Mouse (Mus musculus) spleen, adult 2 months (tissue): ENCODE measurements around the gene Pvr. TPM values are rescaled to one million over a fixed set of nuclear protein-coding genes. Genes with fewer than 3 reads are reported as not detected.
A peak's percentile ranks its signal among the peaks of the same experiment; 100 is the strongest.

ENCODE experiments used
- DNase-seq, 2 experiments: peaks; one replicate each; pipeline versions ENCODE4 v3.0.0 to v3.0.0-alpha.2; 2012 to 2021; ENCODE audit warnings: low spot score in 2 of 2, low read depth in 1 of 2
- H3K27ac ChIP-seq: fragments of 200-500 bp; 2 replicates; pipeline ENCODE4 v1.5.1; 2012; ENCODE audit warnings: low read length, inconsistent platforms; ENCODE audit not compliant: insufficient read depth
- H3K27me3 ChIP-seq: fragments of 200-500 bp; 2 replicates; pipeline ENCODE4 v1.6.1; 2012; ENCODE audit warnings: mild to moderate bottlenecking, moderate library complexity, low read length, inconsistent platforms; ENCODE audit not compliant: control insufficient read depth, insufficient read depth
- H3K36me3 ChIP-seq: fragments of 200-500 bp; 2 replicates; pipeline ENCODE4 v1.6.1; 2012; ENCODE audit warnings: mild to moderate bottlenecking, low read length, inconsistent platforms; ENCODE audit not compliant: control insufficient read depth, insufficient read depth
- H3K4me1 ChIP-seq: fragments of 200-500 bp; 2 replicates; pipeline ENCODE4 v1.6.1; 2011; ENCODE audit warnings: inconsistent platforms; ENCODE audit not compliant: control insufficient read depth, insufficient read depth, insufficient read length
- H3K4me3 ChIP-seq: fragments of 200-500 bp; 2 replicates; pipeline ENCODE4 v1.5.1; 2011; ENCODE audit warnings: mild to moderate bottlenecking, inconsistent platforms; ENCODE audit not compliant: insufficient read depth, insufficient read length; ENCODE audit errors: extremely low read depth
- CTCF ChIP-seq: fragments of 200-500 bp; IDR thresholded peaks from 2 replicates; pipeline ENCODE4 v1.5.1; 2011; ENCODE audit warnings: mild to moderate bottlenecking, inconsistent platforms; ENCODE audit not compliant: insufficient read depth, insufficient read length, insufficient replicate concordance; ENCODE audit errors: extremely low read depth
- POLR2A ChIP-seq: fragments of 200-500 bp; IDR thresholded peaks from 2 replicates; pipeline ENCODE4 v1.6.1; 2011; ENCODE audit warnings: low read depth, low read length, inconsistent platforms
- WGBS: fragments of 180-500 bp; shearing (Covaris S2); methylation state at CpG from one replicate; pipeline ENCODE4 v1.1.7; 2018; 5-methylcytosine and 5-hydroxymethylcytosine counted together
- polyA plus RNA-seq: library from polyadenylated mRNA; depleted of rRNA; stranded (reverse); fragments of >200 nt; gene quantifications from 2 replicates; pipeline ENCODE4 v1.2.3, GENCODE M21; 2012

Pvr gene
- polyA plus RNA-seq, 1 experiment = 8.0 TPM

DNA sequence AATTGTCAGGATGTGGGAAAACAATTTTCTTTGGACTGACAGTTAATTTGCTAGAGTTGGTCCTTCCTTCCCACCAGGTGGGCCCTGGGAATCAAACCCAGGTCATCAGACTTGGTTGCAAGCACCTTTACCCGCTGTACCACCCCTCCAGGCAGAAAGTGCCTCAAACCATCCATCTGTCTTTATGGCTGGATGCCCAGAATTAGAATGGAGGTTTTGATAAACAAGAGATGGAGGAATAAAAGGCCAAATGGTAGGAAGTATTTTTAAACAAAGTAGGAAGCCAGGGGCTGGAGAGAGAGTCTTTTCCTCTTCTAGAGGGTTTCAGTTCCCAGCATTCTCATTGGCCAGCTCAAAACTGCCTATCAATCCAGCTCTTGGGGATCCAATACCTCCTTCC is 4.4 kb upstream of the Pvr start:
- no peak for TF ChIP-seq CTCF
- no peak for TF ChIP-seq POLR2A
- H3K36me3 ChIP-seq = no peaks in the 10 kb centered on the region
- H3K27ac ChIP-seq = no peak overlapping the region
- 85% methylated on average over 1 of the region's 1 CpGs for WGBS
- no peaks in the 10 kb centered on the region for H3K27me3 ChIP-seq
- DNase-seq = no peak
- H3K4me1 ChIP-seq = peaks cover 12% of the 10 kb centered on the region; the same call in 1 of the 2 replicates
- H3K4me3 ChIP-seq = no peak overlapping the region

DNA sequence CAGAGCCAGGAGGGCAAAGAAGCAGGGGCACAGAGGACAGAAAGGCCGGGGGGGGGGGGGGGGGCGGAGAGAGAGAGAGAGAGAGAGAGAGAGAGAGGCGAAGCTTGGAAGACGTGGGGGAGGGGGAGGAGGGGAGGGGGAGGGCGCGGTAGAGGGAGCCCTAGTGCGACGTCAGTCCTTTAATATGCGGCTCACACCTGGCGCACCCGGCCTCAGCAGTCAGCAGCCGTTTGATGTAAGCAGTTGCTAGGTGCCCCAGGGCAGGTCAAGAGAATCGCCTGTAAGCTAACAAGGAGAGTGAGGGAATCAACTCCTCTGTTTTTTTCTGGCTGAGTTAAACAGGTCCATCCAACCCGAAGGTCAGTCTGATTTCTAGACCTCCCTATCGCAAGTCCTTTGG is 2.8 kb upstream of the Pvr start:
- Histone ChIP-seq H3K4me3 (no peak overlapping the region), H3K36me3 (no peaks in the 10 kb centered on the region), H3K4me1 (peaks cover 15% of the 10 kb centered on the region; the same call in 1 of the 2 replicates), H3K27me3 (no peaks in the 10 kb centered on the region), H3K27ac (no peak overlapping the region)
- no peak for TF ChIP-seq CTCF
- TF ChIP-seq POLR2A = no peak
- no peak for DNase-seq
- 27% methylated on average over 14 of the region's 15 CpGs for WGBS

DNA sequence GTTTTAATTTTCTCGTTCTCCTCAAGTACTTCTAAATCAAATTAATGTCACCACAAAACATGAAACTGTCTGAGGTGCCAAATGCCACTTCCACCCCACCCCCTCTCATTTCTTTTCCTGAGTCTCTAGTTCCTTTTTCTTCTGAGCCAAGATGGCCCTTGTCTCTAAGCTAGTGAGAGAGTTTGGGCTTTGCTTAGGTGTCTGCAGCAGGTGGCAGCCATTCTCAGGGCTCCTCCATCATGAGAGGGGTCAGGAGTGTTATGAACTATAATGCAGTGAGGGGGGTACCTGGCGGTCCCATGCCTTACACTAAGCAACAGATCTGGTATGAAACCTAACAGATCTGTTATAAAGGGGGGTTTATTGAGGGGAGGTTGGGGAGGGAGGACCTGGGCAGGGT is 2.4 kb upstream of the Pvr start:
- DNase-seq = no peak
- H3K27me3 ChIP-seq = no peaks in the 10 kb centered on the region

DNA sequence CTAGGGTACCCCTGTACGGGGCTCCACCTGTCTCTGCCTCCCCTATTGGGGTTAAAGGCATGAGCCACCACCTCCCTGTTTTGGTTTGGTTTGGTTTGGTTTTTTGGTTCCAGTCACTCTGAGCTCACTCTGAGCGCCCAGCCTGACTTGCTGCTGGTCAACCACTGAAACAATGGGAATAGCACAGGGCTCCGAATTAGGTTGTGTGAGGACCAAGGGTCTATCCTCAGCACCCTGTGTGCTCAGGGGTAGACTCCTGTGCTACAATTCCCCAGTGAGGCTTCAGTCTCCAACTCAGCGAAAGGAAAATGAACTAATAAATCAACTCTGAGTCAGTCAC is 824 bp downstream of the Pvr start:
- TF ChIP-seq POLR2A = no peak
- TF ChIP-seq CTCF = no peak
- peaks cover 6% of the 10 kb centered on the region for H3K36me3 ChIP-seq
- 34% methylated on average over 4 of the region's 4 CpGs for WGBS
- H3K4me1 ChIP-seq = peaks cover 12% of the 10 kb centered on the region; the same call in 1 of the 2 replicates
- DNase-seq = no peak
- peak overlapping the region; percentile 78 for H3K4me3 ChIP-seq
- H3K27me3 ChIP-seq = no peaks in the 10 kb centered on the region
- H3K27ac ChIP-seq = no peak overlapping the region

More for the DNA sequence above, 2.4 kb upstream of the Pvr start:
- Histone ChIP-seq H3K27ac (peak overlapping the region; percentile 20; the same call in 1 of the 2 replicates), H3K36me3 (no peaks in the 10 kb centered on the region), H3K4me1 (peaks cover 15% of the 10 kb centered on the region; the same call in 1 of the 2 replicates), H3K4me3 (no peak overlapping the region)
- WGBS = 12% methylated on average over 2 of the region's 2 CpGs
- TF ChIP-seq CTCF = no peak
- no peak for TF ChIP-seq POLR2A

- no peaks in the 10 kb centered on the region for H3K4me1 ChIP-seq
- no peak for DNase-seq
- 89% methylated on average over 7 of the region's 7 CpGs for WGBS
- no peak overlapping the region for H3K27ac ChIP-seq
- no peak overlapping the region for H3K4me3 ChIP-seq
- no peak for TF ChIP-seq CTCF
- TF ChIP-seq POLR2A = no peak
- H3K27me3 ChIP-seq = no peaks in the 10 kb centered on the region
- peaks cover 6% of the 10 kb centered on the region for H3K36me3 ChIP-seq
Measured at GRCm38 (mm10) chr7:19914558-19914957, 6.4 kb downstream of the Pvr start.

GRCm38 (mm10) chr7:19911695-19912524 is 9.1 kb downstream of the Pvr start:
- no peak for DNase-seq
- H3K4me1 ChIP-seq = no peaks in the 10 kb centered on the region
- peaks cover 7% of the 10 kb centered on the region for H3K36me3 ChIP-seq
- no peak overlapping the region for H3K27ac ChIP-seq
- no peak for TF ChIP-seq POLR2A
- no peak for TF ChIP-seq CTCF
- no peak overlapping the region for H3K4me3 ChIP-seq
- no peaks in the 10 kb centered on the region for H3K27me3 ChIP-seq
- 88% methylated on average over 23 of the region's 23 CpGs for WGBS

- H3K27ac ChIP-seq = no peak overlapping the region
- no peak for TF ChIP-seq POLR2A
- no peak for TF ChIP-seq CTCF
- no peak overlapping the region for H3K4me3 ChIP-seq
- H3K27me3 ChIP-seq = no peaks in the 10 kb centered on the region
- DNase-seq = no peak
- peaks cover 1% of the 10 kb centered on the region for H3K36me3 ChIP-seq
- no peaks in the 10 kb centered on the region for H3K4me1 ChIP-seq
- 83% methylated on average over 6 of the region's 6 CpGs for WGBS
Measured at GRCm38 (mm10) chr7:19911292-19911658, 9.7 kb downstream of the Pvr start.
